Mouse (Mus musculus): ENCODE results near the gene Chd4. TPM values are rescaled to one million over a fixed set of nuclear protein-coding genes. Genes with fewer than 3 reads are reported as not detected.
"Not testable (repeated sequence)": the region's sequence is repeated elsewhere in the genome, so short reads cannot be mapped to it uniquely, and the experiment has no call there.

The Chd4 gene
- polyA plus RNA-seq (2012; rRNA removed): 108 and 129 TPM in 2 replicates

- Histone ChIP-seq H3K4me3 (replicated peaks; ENCODE audit: extremely low read depth, low read depth, low read length) (peak within 1 kb of the TSS; percentile 90), H3K4me1 (ENCODE audit: control insufficient read depth, insufficient read depth, low read length) (peaks cover 28% of the 10 kb centered on the region)
- TF ChIP-seq POLR2A (IDR thresholded peaks at IDR 0.05; ENCODE audit: borderline replicate concordance, extremely low read depth, low read depth, low read length) (peak; percentile 86; the same call in 1 of the 2 replicates), CTCF (IDR thresholded peaks at IDR 0.05; ENCODE audit: insufficient read depth, low read length) (no peak)
- WGBS: 2% methylated on average over 39 of the region's 45 CpGs
- peak; percentile 88 for DNase-seq
Observed at GRCm38 (mm10) chr6:125095391-125096278, at the start of gene Chd4. TSS of gene Chd4 (plus strand) at chr6:125095981.

GRCm38 (mm10) chr6:125046691-125047090, 49.1 kb upstream of the Chd4 start:
- no peaks in the 10 kb centered on the region for H3K4me1 ChIP-seq (ENCODE audit: control insufficient read depth, insufficient read depth, low read length)
- H3K4me3 ChIP-seq (replicated peaks; ENCODE audit: extremely low read depth, low read depth, low read length): no peak overlapping the region
- TF ChIP-seq POLR2A (IDR thresholded peaks at IDR 0.05; ENCODE audit: borderline replicate concordance, extremely low read depth, low read depth, low read length): no peak
- peak; percentile 90 for TF ChIP-seq CTCF (IDR thresholded peaks at IDR 0.05; ENCODE audit: insufficient read depth, low read length)
- WGBS: 25% methylated on average over 5 of the region's 5 CpGs
- DNase-seq: peak; percentile 69

- 47% methylated on average over 20 of the region's 20 CpGs for WGBS
- H3K4me3 ChIP-seq (replicated peaks; ENCODE audit: extremely low read depth, low read depth, low read length): no peak within 1 kb of the TSS
- no peak for DNase-seq
- no peaks in the 10 kb centered on the region for H3K4me1 ChIP-seq (ENCODE audit: control insufficient read depth, insufficient read depth, low read length)
- TF ChIP-seq CTCF (IDR thresholded peaks at IDR 0.05; ENCODE audit: insufficient read depth, low read length): no peak
- no peak for TF ChIP-seq POLR2A (IDR thresholded peaks at IDR 0.05; ENCODE audit: borderline replicate concordance, extremely low read depth, low read depth, low read length)
Observed at GRCm38 (mm10) chr6:125049678-125050077, 46.1 kb upstream of the Chd4 start, which contains the start of gene Acrbp. TSS of gene Acrbp (plus strand) at chr6:125049689.

GRCm38 (mm10) chr6:125051237-125051636, 44.5 kb upstream of the Chd4 start:
- TF ChIP-seq CTCF (IDR thresholded peaks at IDR 0.05; ENCODE audit: insufficient read depth, low read length) (peak; percentile 46), POLR2A (IDR thresholded peaks at IDR 0.05; ENCODE audit: borderline replicate concordance, extremely low read depth, low read depth, low read length) (no peak)
- Histone ChIP-seq H3K4me3 (replicated peaks; ENCODE audit: extremely low read depth, low read depth, low read length) (no peak overlapping the region), H3K4me1 (ENCODE audit: control insufficient read depth, insufficient read depth, low read length) (no peaks in the 10 kb centered on the region)
- no peak for DNase-seq
- 59% methylated on average over 5 of the region's 5 CpGs for WGBS

GRCm38 (mm10) chr6:125061493-125061892, 34.3 kb upstream of the Chd4 start:
- WGBS: 43% methylated on average over 6 of the region's 6 CpGs
- Histone ChIP-seq H3K4me1 (ENCODE audit: control insufficient read depth, insufficient read depth, low read length) (no peaks in the 10 kb centered on the region), H3K4me3 (replicated peaks; ENCODE audit: extremely low read depth, low read depth, low read length) (no peak overlapping the region)
- TF ChIP-seq POLR2A (IDR thresholded peaks at IDR 0.05; ENCODE audit: borderline replicate concordance, extremely low read depth, low read depth, low read length) (no peak), CTCF (IDR thresholded peaks at IDR 0.05; ENCODE audit: insufficient read depth, low read length) (no peak)
- no peak for DNase-seq

- DNase-seq: no peak
- TF ChIP-seq CTCF (IDR thresholded peaks at IDR 0.05; ENCODE audit: insufficient read depth, low read length): no peak
- TF ChIP-seq POLR2A (IDR thresholded peaks at IDR 0.05; ENCODE audit: borderline replicate concordance, extremely low read depth, low read depth, low read length): no peak
- no peaks in the 10 kb centered on the region for H3K4me1 ChIP-seq (ENCODE audit: control insufficient read depth, insufficient read depth, low read length)
- 82% methylated on average over 5 of the region's 5 CpGs for WGBS
- no peak overlapping the region for H3K4me3 ChIP-seq (replicated peaks; ENCODE audit: extremely low read depth, low read depth, low read length)
Observed at GRCm38 (mm10) chr6:125062511-125062910, 33.3 kb upstream of the Chd4 start.

GRCm38 (mm10) chr6:125063906-125064305, 31.9 kb upstream of the Chd4 start:
- 78% methylated on average over 6 of the region's 6 CpGs for WGBS

GRCm38 (mm10) chr6:125065223-125065622, 30.6 kb upstream of the Chd4 start:
- not testable (repeated sequence) for H3K4me1 ChIP-seq (ENCODE audit: control insufficient read depth, insufficient read depth, low read length); H3K4me3 ChIP-seq (replicated peaks; ENCODE audit: extremely low read depth, low read depth, low read length); DNase-seq
- WGBS: 40% methylated on average over 1 of the region's 1 CpGs

More at GRCm38 (mm10) chr6:125063906-125064305, 31.9 kb upstream of the Chd4 start:
- TF ChIP-seq POLR2A (IDR thresholded peaks at IDR 0.05; ENCODE audit: borderline replicate concordance, extremely low read depth, low read depth, low read length): no peak
- no peak for TF ChIP-seq CTCF (IDR thresholded peaks at IDR 0.05; ENCODE audit: insufficient read depth, low read length)
- Histone ChIP-seq H3K4me3 (replicated peaks; ENCODE audit: extremely low read depth, low read depth, low read length) (no peak overlapping the region), H3K4me1 (ENCODE audit: control insufficient read depth, insufficient read depth, low read length) (no peaks in the 10 kb centered on the region)
- DNase-seq: no peak

GRCm38 (mm10) chr6:125067571-125067995, 28.2 kb upstream of the Chd4 start, which contains the start of gene Lpar5:
TSS of gene Lpar5 (plus strand) at chr6:125067920.
- Histone ChIP-seq H3K4me1 (ENCODE audit: control insufficient read depth, insufficient read depth, low read length) (no peaks in the 10 kb centered on the region), H3K4me3 (replicated peaks; ENCODE audit: extremely low read depth, low read depth, low read length) (no peak within 1 kb of the TSS)
- DNase-seq: no peak
- TF ChIP-seq POLR2A (IDR thresholded peaks at IDR 0.05; ENCODE audit: borderline replicate concordance, extremely low read depth, low read depth, low read length) (no peak), CTCF (IDR thresholded peaks at IDR 0.05; ENCODE audit: insufficient read depth, low read length) (no peak)
- 53% methylated on average over 8 of the region's 8 CpGs for WGBS
